Mouse (Mus musculus): Measurements from ENCODE around the gene Trappc6a. TPM values are rescaled to one million over a fixed set of nuclear protein-coding genes. Genes with fewer than 3 reads are reported as not detected.

Gene Trappc6a
- polyA plus RNA-seq (2012; rRNA removed), result 62.3 and 74.6 TPM in 2 replicates

DNA sequence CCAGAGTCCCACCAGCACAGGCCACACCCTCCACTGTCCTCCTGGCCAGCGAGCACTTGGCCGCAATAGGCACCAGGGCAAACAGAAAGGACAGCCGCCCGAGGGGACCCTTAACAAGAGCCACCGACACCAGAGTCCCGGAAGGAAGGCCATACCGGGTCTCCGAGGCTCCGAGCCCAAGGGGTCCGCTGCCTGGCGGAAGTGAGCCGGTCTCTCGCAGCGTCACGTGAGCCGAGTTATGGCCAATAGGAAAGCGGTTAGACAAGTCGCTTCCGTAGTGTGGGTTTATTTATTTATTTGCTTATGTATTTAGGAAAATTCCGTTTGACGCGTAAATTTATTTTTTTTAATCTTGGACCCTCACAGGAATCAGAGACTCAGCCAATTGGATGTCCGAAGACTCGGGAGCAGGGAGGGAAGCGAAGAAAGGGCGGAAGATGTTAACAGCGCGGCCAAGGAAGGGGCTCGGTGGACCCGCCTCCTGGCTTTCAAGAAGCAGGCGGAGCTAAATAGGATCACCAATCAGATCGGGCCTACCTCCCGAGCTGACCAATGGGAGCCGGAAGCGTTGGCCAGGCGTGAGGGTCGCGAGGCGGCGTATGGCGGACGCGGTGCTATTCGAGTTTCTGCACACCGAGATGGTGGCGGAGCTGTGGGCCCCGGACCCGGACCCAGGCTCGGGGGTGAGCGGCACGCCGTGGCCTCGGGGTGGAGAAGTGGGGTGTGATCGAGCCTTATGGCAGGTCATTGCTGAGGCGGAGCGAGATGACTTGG, at the start of gene Trappc6a, which contains the start of gene Bloc1s3:
TSS of gene Trappc6a (plus strand) at position 246 of the 774 bp plus-strand sequence.
TSS of gene Bloc1s3 (minus strand) at position 218 of the 774 bp plus-strand sequence.
- Histone ChIP-seq H3K4me3 (ENCODE audit: insufficient read depth, low read depth, low read length) (peak within 1 kb of the TSS; percentile 79), H3K4me1 (ENCODE audit: control insufficient read depth, insufficient read depth, low read length) (0 out of 2 replicates have a peak, but pooled peaks cover 3% of the 10 kb centered on the region), H3K27ac (ENCODE audit: insufficient read depth, low read depth, low read length) (peak within 1 kb of the TSS; percentile 54), H3K36me3 (ENCODE audit: control insufficient read depth, insufficient read depth, low read length) (no peaks in the 10 kb centered on the region), H3K27me3 (replicated peaks; ENCODE audit: control insufficient read depth, insufficient read depth, low read length) (no peaks in the 10 kb centered on the region)
- TF ChIP-seq POLR2A (IDR thresholded peaks at IDR 0.05; ENCODE audit: low read depth, low read length) (no peak), CTCF (conservative IDR thresholded peaks at IDR 0.05; ENCODE audit: insufficient read depth, insufficient read length, low read depth, low read length) (no peak)
- DNase-seq, result peak; percentile 97
- WGBS, result under 1% methylated on average over 56 of the region's 56 CpGs

DNA sequence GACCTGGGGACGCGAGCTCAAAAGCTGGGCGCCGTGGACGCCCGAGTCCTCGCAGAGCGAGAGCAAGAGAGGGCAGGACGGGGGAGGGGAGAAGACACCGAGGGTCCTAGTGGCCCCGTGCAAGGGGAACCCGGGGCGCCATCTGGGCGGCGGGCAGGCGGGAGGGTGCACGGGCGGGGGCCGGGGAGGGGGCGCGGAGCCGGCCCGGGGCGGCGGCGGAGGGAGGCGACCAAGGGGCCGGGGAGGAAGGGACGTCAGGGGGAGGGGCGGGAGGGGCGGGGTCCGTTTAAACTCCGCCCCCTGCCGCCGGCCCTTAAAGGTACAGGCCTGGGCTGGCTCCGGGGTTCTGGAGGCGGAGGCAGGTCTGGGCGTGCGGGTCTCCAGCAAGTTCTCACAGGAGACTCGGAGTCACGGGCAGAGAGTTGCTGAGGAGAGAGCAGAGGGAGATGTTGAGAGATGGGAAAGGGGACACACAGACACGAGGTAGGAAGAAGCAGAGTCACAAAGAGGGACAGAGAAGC, 49.5 kb upstream of the Trappc6a start, which contains the start of gene Mark4:
TSS of gene Mark4 (minus strand) at position 231 of the 521 bp plus-strand sequence.
- no peaks in the 10 kb centered on the region for H3K4me1 ChIP-seq (ENCODE audit: control insufficient read depth, insufficient read depth, low read length)
- WGBS, result 2% methylated on average over 27 of the region's 42 CpGs
- TF ChIP-seq POLR2A (IDR thresholded peaks at IDR 0.05; ENCODE audit: low read depth, low read length), result peak; percentile 54
- no peak for TF ChIP-seq CTCF (conservative IDR thresholded peaks at IDR 0.05; ENCODE audit: insufficient read depth, insufficient read length, low read depth, low read length)
- peak within 1 kb of the TSS; percentile 65 for H3K27ac ChIP-seq (ENCODE audit: insufficient read depth, low read depth, low read length)
- H3K36me3 ChIP-seq (ENCODE audit: control insufficient read depth, insufficient read depth, low read length), result no peaks in the 10 kb centered on the region
- peak; percentile 87 for DNase-seq
- peak within 1 kb of the TSS; percentile 91 for H3K4me3 ChIP-seq (ENCODE audit: insufficient read depth, low read depth, low read length)
- no peaks in the 10 kb centered on the region for H3K27me3 ChIP-seq (replicated peaks; ENCODE audit: control insufficient read depth, insufficient read depth, low read length)

DNA sequence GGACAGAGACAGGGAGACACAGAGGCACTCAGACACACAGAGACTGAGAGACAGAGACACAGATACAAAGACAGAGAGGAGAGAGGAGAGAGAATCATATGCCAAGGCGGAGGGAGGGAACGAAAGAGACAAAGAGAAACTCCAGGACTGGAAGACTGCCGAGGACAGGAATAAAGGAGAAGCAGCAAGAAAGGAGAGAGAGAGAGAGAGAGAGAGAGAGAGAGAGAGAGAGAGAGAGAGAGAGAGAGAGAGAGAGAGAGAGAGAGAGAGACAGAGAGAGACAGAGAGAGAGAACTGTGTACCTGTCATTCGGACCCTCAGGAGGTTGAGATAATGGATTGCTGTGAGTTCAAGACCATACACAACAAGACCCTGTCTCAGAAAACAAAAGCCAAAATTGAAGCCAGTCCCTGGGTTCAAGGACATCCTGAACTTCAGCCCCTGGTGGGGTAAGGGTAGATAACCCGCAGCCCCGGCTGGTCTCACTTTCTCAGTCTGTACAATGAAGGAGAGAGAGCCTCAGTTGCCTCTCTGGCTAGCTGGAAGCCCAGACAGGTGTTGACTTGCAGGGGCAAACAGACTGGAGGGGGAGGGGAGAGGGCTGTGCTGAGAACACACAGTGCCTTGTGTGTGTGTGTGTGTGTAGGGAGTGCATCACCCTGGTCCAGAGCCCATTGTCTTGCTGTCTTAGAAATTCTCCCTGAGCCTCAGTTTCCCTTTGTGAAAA, 48.9 kb upstream of the Trappc6a start:
- peak overlapping the region; percentile 65 for H3K27ac ChIP-seq (ENCODE audit: insufficient read depth, low read depth, low read length)
- H3K4me1 ChIP-seq (ENCODE audit: control insufficient read depth, insufficient read depth, low read length), result no peaks in the 10 kb centered on the region
- no peaks in the 10 kb centered on the region for H3K27me3 ChIP-seq (replicated peaks; ENCODE audit: control insufficient read depth, insufficient read depth, low read length)
- TF ChIP-seq POLR2A (IDR thresholded peaks at IDR 0.05; ENCODE audit: low read depth, low read length) (no peak), CTCF (conservative IDR thresholded peaks at IDR 0.05; ENCODE audit: insufficient read depth, insufficient read length, low read depth, low read length) (no peak)
- no peak for DNase-seq
- H3K36me3 ChIP-seq (ENCODE audit: control insufficient read depth, insufficient read depth, low read length), result no peaks in the 10 kb centered on the region
- peak overlapping the region; percentile 91 for H3K4me3 ChIP-seq (ENCODE audit: insufficient read depth, low read depth, low read length)
- 31% methylated on average over 5 of the region's 6 CpGs for WGBS

GRCm38 (mm10) chr7:19460500-19460899, 47.7 kb upstream of the Trappc6a start:
- Histone ChIP-seq H3K27me3 (replicated peaks; ENCODE audit: control insufficient read depth, insufficient read depth, low read length) (no peaks in the 10 kb centered on the region), H3K4me1 (ENCODE audit: control insufficient read depth, insufficient read depth, low read length) (no peaks in the 10 kb centered on the region), H3K4me3 (ENCODE audit: insufficient read depth, low read depth, low read length) (no peak overlapping the region), H3K27ac (ENCODE audit: insufficient read depth, low read depth, low read length) (no peak overlapping the region), H3K36me3 (ENCODE audit: control insufficient read depth, insufficient read depth, low read length) (no peaks in the 10 kb centered on the region)
- WGBS, result 75% methylated on average over 1 of the region's 1 CpGs
- DNase-seq, result no peak
- TF ChIP-seq POLR2A (IDR thresholded peaks at IDR 0.05; ENCODE audit: low read depth, low read length) (no peak), CTCF (conservative IDR thresholded peaks at IDR 0.05; ENCODE audit: insufficient read depth, insufficient read length, low read depth, low read length) (no peak)

DNA sequence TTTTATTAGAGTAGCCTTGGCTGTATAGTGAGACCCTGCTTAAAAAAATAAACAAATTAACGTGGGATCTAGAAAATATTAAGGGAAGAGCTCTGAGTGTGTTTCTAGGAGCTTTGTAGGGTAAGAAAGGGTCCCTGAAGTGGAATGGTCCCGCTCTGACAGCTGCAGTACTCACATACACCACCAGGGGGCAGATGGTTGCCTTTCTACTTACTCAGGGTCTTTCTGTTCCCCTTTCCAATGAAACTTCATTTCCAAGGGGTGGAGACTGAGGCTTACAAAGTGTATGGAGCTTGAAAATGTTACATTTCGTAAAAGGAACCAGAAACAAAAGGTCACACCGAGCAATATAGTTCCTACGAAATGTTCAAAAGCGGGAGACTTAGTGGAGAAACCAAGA, 46.7 kb upstream of the Trappc6a start:
- WGBS, result 10% methylated on average over 6 of the region's 6 CpGs
- TF ChIP-seq POLR2A (IDR thresholded peaks at IDR 0.05; ENCODE audit: low read depth, low read length), result no peak
- peak; percentile 74 for TF ChIP-seq CTCF (conservative IDR thresholded peaks at IDR 0.05; ENCODE audit: insufficient read depth, insufficient read length, low read depth, low read length)
- Histone ChIP-seq H3K36me3 (ENCODE audit: control insufficient read depth, insufficient read depth, low read length) (no peaks in the 10 kb centered on the region), H3K4me1 (ENCODE audit: control insufficient read depth, insufficient read depth, low read length) (no peaks in the 10 kb centered on the region), H3K27me3 (replicated peaks; ENCODE audit: control insufficient read depth, insufficient read depth, low read length) (no peaks in the 10 kb centered on the region), H3K4me3 (ENCODE audit: insufficient read depth, low read depth, low read length) (no peak overlapping the region), H3K27ac (ENCODE audit: insufficient read depth, low read depth, low read length) (no peak overlapping the region)
- DNase-seq, result peak; percentile 82

- Histone ChIP-seq H3K4me3 (ENCODE audit: insufficient read depth, low read depth, low read length) (peak overlapping the region; percentile 11; the same call in 1 of the 2 replicates), H3K4me1 (ENCODE audit: control insufficient read depth, insufficient read depth, low read length) (no peaks in the 10 kb centered on the region), H3K36me3 (ENCODE audit: control insufficient read depth, insufficient read depth, low read length) (no peaks in the 10 kb centered on the region), H3K27ac (ENCODE audit: insufficient read depth, low read depth, low read length) (peak overlapping the region; percentile 59; the same call in 1 of the 2 replicates), H3K27me3 (replicated peaks; ENCODE audit: control insufficient read depth, insufficient read depth, low read length) (no peaks in the 10 kb centered on the region)
- 72% methylated on average over 4 of the region's 4 CpGs for WGBS
- DNase-seq, result no peak
- TF ChIP-seq CTCF (conservative IDR thresholded peaks at IDR 0.05; ENCODE audit: insufficient read depth, insufficient read length, low read depth, low read length) (no peak), POLR2A (IDR thresholded peaks at IDR 0.05; ENCODE audit: low read depth, low read length) (no peak)
Observed at GRCm38 (mm10) chr7:19462443-19462842, 45.8 kb upstream of the Trappc6a start.

All from kidney, adult 2 months (tissue).